Mouse (Mus musculus): ENCODE measurements around the gene Samd15. TPM values are rescaled to one million over a fixed set of nuclear protein-coding genes. Genes with fewer than 3 reads are reported as not detected.
"Not testable (repeated sequence)": the region's sequence is repeated elsewhere in the genome, so short reads cannot be mapped to it uniquely, and the experiment has no call there.

Gene Samd15
- not detected for total RNA-seq (2021)

GRCm38 (mm10) chr12:87199206-87199972 lies at the start of gene Samd15:
Samd15 (plus strand) TSS chr12:87199723.
- DNase-seq: peak; percentile 47 to 48
- intact Hi-C loops (cut with DNase I): no loop called here

- DNase-seq; intact Hi-C loops (cut with DNase I): not testable (repeated sequence)
Observed at GRCm38 (mm10) chr12:87154448-87154847, 45.1 kb upstream of the Samd15 start.

- intact Hi-C loops (cut with DNase I): no loop called here
- no peak for DNase-seq
Observed at GRCm38 (mm10) chr12:87157361-87157760, 42.2 kb upstream of the Samd15 start.

GRCm38 (mm10) chr12:87158099-87158498 lies 41.4 kb upstream of the Samd15 start:
- intact Hi-C loops (cut with DNase I): no loop called here
- no peak for DNase-seq

- DNase-seq: no peak
- intact Hi-C loops (cut with DNase I): no loop called here
Observed at GRCm38 (mm10) chr12:87160310-87160709, 39.2 kb upstream of the Samd15 start.

DNA sequence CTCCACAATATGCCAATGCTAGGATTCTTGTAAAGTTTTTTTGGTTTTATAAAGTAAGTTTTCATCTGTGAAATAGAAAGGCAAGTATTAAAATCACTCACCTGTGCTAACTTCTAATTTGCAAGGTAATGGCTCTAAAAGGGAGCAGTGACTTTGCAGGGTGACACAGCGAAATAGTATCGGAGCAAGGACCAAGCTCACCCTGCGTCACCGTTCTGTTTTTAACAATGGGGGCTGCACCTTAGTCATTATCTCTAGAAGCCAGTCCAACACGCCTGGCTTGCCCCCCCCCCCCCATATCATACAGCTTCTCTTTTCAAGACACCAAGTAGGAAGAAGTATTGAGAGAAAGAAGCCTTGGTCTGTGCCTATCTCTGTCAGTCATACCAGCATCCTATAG lies 38.7 kb upstream of the Samd15 start:
- intact Hi-C loops (cut with DNase I): no loop called here
- DNase-seq: no peak

GRCm38 (mm10) chr12:87175194-87175946 lies 24.2 kb upstream of the Samd15 start:
- no peak for DNase-seq
- intact Hi-C loops (cut with DNase I): no loop called here

- intact Hi-C loops (cut with DNase I): no loop called here
- DNase-seq: no peak
Observed at GRCm38 (mm10) chr12:87177631-87178030, 21.9 kb upstream of the Samd15 start.

- intact Hi-C loops (cut with DNase I): no loop called here
- no peak for DNase-seq
Observed at GRCm38 (mm10) chr12:87193008-87193407, 6.5 kb upstream of the Samd15 start.

GRCm38 (mm10) chr12:87195069-87195468 lies 4.5 kb upstream of the Samd15 start:
- no peak for DNase-seq
- intact Hi-C loops (cut with DNase I): no loop called here

DNA sequence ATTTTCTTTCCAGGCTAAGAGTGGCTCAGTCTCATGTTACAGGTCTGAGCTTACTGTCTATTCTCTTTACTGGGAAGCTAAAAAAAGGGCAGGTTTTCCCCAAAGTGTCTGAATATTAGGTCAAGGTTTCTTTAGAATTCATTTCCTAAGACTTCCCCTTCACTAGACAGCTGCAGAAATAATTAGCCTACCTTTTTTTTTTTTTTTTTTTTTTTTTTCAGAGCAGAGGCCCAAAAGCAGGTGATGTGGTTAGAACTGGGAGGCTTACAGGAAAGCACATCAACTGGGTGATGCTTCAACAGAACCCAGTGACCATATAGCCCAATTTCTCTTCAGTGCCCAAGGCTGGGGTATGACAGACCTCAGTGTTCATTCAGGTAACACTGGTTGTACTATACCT lies 3.2 kb upstream of the Samd15 start:
- no peak for DNase-seq
- intact Hi-C loops (cut with DNase I): no loop called here

- intact Hi-C loops (cut with DNase I): no loop called here
- no peak for DNase-seq
Observed at GRCm38 (mm10) chr12:87198792-87199191, 731 bp upstream of the Samd15 start.

DNA sequence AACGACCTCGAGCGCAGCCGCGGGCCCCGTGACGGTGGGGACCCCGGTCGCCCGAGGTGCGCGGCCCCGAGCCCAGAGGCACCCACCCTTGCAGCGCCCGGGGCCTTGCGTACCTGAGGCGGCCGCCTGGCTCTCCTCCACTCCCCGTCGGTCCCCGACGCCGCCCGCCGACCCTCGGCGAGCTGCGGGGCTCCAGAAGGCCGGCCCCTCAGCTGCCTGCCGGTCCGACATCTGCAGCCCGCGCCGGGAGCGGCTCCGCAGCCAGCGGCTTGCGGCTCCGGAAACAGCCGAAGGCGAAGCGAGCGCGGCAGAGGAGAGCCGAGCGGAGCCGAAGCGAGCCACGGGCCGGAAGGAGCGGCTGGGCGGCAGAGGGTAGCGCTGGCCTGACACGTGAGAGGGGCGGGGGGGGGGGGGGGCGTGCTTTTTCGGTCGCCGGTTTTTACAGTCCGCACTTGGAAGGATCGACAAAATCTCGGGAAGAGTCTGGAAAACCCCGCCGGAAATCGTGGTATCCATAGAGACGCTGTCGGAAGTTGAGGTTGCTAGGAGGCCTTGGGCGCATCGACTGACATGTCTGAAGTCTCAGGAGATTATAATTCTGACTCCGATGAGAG lies 557 bp downstream of the Samd15 start, which contains the start of gene Tmed8:
Gene Tmed8 (minus strand): TSS at position 482 of the 614 bp plus-strand sequence.
- DNase-seq: peak; percentile 75 to 79
- intact Hi-C loops (cut with DNase I): loop anchor here (2.0 kb wide), 1 partner anchor 51 kb away; no protein-coding TSS in a partner anchor

DNA sequence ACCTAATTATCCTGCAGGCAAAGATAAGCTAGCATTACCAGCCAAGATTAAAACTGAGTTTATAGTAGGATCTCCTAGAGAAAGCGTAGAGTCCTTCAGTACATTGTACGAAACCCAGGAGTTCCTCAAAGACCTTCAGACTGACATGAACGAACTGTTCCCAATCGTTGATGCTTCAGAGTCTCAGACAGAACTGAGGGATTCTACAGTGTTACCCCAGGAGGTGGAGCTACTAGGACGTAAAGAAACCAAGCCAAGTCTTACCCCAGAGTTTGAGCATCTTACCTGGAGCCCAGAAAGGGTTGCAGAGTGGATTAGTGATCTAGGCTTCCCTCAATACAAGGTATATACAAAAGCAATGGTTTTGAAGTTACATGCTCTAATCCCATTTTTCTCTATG lies 2.2 kb downstream of the Samd15 start:
- intact Hi-C loops (cut with DNase I): loop anchor here (2.0 kb wide), 1 partner anchor 53 kb away; no protein-coding TSS in a partner anchor
- DNase-seq: no peak

DNA sequence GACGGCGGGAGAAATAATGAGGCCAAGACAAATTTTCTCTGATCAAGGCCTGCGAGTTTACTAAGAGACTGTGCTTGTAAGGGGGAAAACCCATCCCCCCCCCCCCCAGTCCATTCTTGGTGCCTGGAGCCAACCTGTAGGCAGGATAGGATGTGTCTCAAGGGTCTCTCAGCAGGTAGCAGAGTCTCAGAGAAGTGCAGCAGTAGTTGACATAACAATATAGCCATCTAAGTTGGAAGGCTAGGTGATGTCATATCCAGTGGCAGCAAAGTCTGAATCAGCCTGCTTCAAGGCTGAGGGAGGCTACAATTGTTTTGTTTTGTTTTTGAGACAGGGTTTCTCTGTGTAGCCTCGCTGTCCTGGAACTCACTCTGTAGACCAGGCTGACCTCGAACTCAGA lies 6.3 kb downstream of the Samd15 start:
- intact Hi-C loops (cut with DNase I); DNase-seq: not testable (repeated sequence)

GRCm38 (mm10) chr12:87212844-87213606 lies 13.5 kb downstream of the Samd15 start:
- DNase-seq: no peak
- intact Hi-C loops (cut with DNase I): no loop called here

- intact Hi-C loops (cut with DNase I): no loop called here
Observed at GRCm38 (mm10) chr12:87216053-87216452, 16.5 kb downstream of the Samd15 start.

DNA sequence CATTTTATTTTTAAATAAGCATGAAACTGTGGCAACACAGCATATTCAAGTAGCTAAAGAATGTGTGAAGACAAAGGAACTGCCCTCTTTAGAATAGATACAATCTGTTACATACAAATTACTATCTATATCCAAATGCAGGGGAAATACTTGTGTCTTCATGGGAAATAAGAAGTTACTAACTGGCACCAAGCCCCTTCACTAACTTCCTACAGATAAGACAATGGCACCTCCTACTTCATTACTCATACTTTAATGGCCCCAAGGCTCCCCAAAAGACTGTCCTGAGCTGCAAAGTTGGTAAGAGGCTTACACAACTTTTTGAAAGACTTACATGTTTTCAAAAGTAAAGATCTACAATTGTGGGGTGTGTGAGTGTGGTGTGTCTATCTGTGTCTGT lies 18.1 kb downstream of the Samd15 start:
- DNase-seq: no peak
- intact Hi-C loops (cut with DNase I): no loop called here

More at GRCm38 (mm10) chr12:87216053-87216452, 16.5 kb downstream of the Samd15 start:
- no peak for DNase-seq

DNA sequence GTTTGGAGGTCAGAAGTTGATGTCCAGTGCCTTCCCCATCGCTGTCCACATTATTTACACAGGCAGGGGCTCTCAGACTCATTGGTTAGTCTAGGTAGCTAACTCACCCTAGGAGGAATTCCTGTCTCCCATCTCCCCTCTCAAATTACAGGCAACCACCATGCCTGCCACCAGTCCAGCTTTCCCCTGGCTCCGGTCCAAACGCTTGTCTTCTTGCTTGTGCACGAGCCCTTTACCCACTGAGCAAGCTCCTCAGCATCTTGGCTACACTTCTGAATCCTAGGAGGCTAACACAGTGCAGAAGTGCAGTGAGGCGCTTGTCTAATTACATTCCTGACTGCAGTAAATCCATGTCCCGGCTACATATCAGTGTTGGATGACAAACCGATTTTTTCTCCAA lies 19.8 kb downstream of the Samd15 start:
- DNase-seq: no peak
- intact Hi-C loops (cut with DNase I): no loop called here

DNA sequence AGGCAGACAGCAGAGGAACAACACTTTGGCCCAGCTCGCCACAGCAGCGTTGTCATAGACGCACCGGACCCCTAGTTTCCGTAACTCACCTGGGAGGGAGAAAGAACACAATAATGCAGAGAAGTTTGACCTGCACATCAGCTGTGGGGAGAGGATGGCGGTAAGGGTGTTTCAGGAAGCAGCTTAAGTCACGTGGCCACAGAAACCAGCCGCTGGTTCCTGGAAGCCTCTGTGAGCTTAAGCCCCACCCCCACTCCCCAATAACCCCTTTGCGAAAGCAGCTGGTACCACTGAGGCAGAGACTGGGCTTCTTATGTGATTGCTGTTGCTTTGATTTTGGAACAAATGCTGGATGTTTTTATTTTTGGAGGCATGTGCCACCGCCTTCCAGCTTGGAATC lies 25.4 kb downstream of the Samd15 start:
- DNase-seq: no peak
- intact Hi-C loops (cut with DNase I): no loop called here

GRCm38 (mm10) chr12:87226801-87227200 lies 27.3 kb downstream of the Samd15 start:
- intact Hi-C loops (cut with DNase I): no loop called here

More at GRCm38 (mm10) chr12:87226801-87227200, 27.3 kb downstream of the Samd15 start:
- DNase-seq: no peak

Data from heart, postnatal 36 days (tissue).